Mouse (Mus musculus) hindbrain, embryonic 15.5 days (tissue): ENCODE data around the gene Gprc5b. TPM values are rescaled to one million over a fixed set of nuclear protein-coding genes. Genes with fewer than 3 reads are reported as not detected.

Experiments
- ATAC-seq: fragments of 200-750 bp; cut with Nextera tagmentation; 2 replicates; pipeline ENCODE4 v1.8.0; 2017; ENCODE audit warnings: low read depth, moderate number of reproducible peaks, moderate TSS enrichment; ENCODE audit not compliant: low FRiP score
- H3K27ac ChIP-seq: fragments of 300-500 bp; sonication (generic); replicated peaks from 2 replicates; pipeline ENCODE4 v1.5.1; 2015; ENCODE audit warnings: mild to moderate bottlenecking, inconsistent platforms
- H3K27me3 ChIP-seq: fragments of 300-500 bp; sonication (generic); 2 replicates; pipeline ENCODE4 v1.6.1; 2015; ENCODE audit warnings: control low read depth, inconsistent platforms
- H3K36me3 ChIP-seq: fragments of 300-500 bp; sonication (generic); 2 replicates; pipeline ENCODE4 v1.6.1; 2015; ENCODE audit warnings: control low read depth, inconsistent platforms
- H3K4me1 ChIP-seq: fragments of 300-500 bp; sonication (generic); replicated peaks from 2 replicates; pipeline ENCODE4 v1.6.1; 2015; ENCODE audit warnings: control low read depth, inconsistent platforms
- H3K4me2 ChIP-seq: fragments of 300-500 bp; sonication (generic); 2 replicates; pipeline ENCODE4 v1.6.1; 2015; ENCODE audit warnings: moderate library complexity, mild to moderate bottlenecking, inconsistent platforms
- H3K4me3 ChIP-seq: fragments of 300-500 bp; sonication (generic); 2 replicates; pipeline ENCODE4 v1.5.1; 2015; ENCODE audit warnings: mild to moderate bottlenecking, inconsistent platforms
- H3K9ac ChIP-seq: fragments of 300-500 bp; sonication (generic); 2 replicates; pipeline ENCODE4 v1.6.1; 2015; ENCODE audit warnings: inconsistent platforms
- H3K9me3 ChIP-seq: fragments of 300-500 bp; sonication (generic); 2 replicates; pipeline ENCODE4 v1.6.1; 2016; ENCODE audit warnings: control low read depth, inconsistent platforms
- WGBS: fragments of 180-500 bp; shearing (Covaris S2); methylation state at CpG from one replicate; pipeline ENCODE4 v1.1.7; 2015; 5-methylcytosine and 5-hydroxymethylcytosine counted together
- polyA plus RNA-seq: library from polyadenylated mRNA; unstranded; fragments of >200 nt; fragmentation: Nextera tagmentation; extraction: Ambion mirVana; gene quantifications from 2 replicates; pipeline ENCODE4 v1.2.1, GENCODE M21; 2015

The Gprc5b gene
- polyA plus RNA-seq, 1 experiment from 2014 or later = 5.2 TPM

DNA sequence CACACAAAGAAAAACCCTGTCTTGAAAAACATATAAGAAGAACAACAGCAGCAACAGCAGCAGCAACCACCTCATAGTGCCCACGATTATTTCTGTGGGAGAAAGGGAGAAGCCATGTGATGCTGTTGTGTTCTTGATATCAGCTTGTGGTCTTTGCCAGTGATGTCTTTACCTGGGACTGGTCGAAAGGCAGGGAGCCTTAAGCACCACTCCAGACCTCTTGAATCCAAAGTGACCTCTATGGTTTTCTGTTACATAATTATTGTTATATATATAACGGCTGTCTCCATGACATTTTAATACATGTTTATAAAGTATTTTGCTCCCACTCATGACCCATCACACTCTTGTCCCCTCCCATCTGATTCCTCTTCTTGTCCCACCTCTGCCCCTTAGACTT is 69.5 kb downstream of the Gprc5b start:
- WGBS = 92% methylated on average over 3 of the region's 3 CpGs
- Histone ChIP-seq H3K9ac (no peak overlapping the region), H3K27me3 (no peaks in the 10 kb centered on the region)

DNA sequence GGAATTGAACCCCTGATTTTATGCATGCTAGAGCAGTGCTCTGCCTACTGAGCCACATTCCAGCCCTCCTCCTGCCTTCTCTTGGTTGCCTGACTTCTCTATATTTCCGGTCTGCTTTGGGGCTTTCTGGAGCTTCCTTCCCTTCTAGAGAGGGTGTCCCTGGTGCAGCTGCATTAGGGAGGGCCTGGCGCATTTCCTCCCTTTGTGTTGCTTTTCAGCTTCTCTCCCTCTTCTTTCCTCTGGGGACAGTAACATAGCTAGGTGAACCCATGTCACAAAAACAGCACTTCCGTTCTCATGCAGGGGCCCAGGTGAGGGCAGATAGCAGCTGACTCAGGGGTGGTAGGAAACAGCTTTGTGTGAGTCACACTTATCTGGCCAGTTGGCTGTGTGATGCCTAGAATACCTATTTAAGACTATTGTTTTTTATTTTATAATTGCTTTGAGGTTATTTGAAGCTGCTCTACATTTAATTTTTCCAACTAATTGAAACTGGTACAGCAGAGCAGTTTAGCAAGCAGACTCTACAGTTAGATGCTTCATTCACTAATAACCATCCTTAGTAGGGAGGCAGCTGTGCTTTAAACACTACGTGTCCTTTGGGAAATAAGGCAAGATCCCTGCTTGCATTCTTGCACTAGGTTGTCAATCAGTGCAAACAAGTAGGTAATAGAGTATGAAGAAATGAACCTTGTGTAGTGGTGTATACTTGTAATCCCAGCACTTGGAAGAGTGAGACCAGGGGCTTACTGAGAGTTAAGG is 72.4 kb downstream of the Gprc5b start:
- no peak overlapping the region for H3K4me3 ChIP-seq
- 61% methylated on average over 4 of the region's 4 CpGs for WGBS
- no peak overlapping the region for H3K4me2 ChIP-seq
- H3K27ac ChIP-seq = peak overlapping the region; percentile 7; the same call in 1 of the 2 replicates
- H3K27me3 ChIP-seq = no peaks in the 10 kb centered on the region
- no peaks in the 10 kb centered on the region for H3K9me3 ChIP-seq
- no peaks in the 10 kb centered on the region for H3K36me3 ChIP-seq
- no peak overlapping the region for H3K9ac ChIP-seq
- H3K4me1 ChIP-seq = 0 out of 2 replicates have a peak, but pooled peaks cover 3% of the 10 kb centered on the region
- ATAC-seq = no peak

More for the DNA sequence above, 69.5 kb downstream of the Gprc5b start:
- Histone ChIP-seq H3K4me3 (no peak overlapping the region), H3K4me2 (no peak overlapping the region), H3K4me1 (peaks cover 3% of the 10 kb centered on the region; the same call in 1 of the 2 replicates), H3K27ac (no peak overlapping the region), H3K36me3 (no peaks in the 10 kb centered on the region), H3K9me3 (no peaks in the 10 kb centered on the region)
- no peak for ATAC-seq

Other genes starting within 250 kb of the Gprc5b start
- 3.7 and 4.7 TPM in 2 replicates for gene Iqck, start 139.5 kb downstream of the Gprc5b start, polyA plus RNA-seq
- gene Knop1, start 139.0 kb downstream of the Gprc5b start, polyA plus RNA-seq = 70.1 TPM in 2 replicates
- gene Gpr139, start 189.4 kb upstream of the Gprc5b start, polyA plus RNA-seq = 11.4 and 13.2 TPM in 2 replicates